Mouse (Mus musculus) liver, adult 2 months (tissue): ENCODE results near the gene Cadm1. TPM values are rescaled to one million over a fixed set of nuclear protein-coding genes. Genes with fewer than 3 reads are reported as not detected.

Experiments
- DNase-seq: peaks from one replicate; pipeline ENCODE4 v3.0.0-alpha.2; 2011; ENCODE audit warnings: low read depth, low spot score; ENCODE audit errors: extremely low read depth
- H3K27ac ChIP-seq: fragments of 200-500 bp; replicated peaks from 2 replicates; pipeline ENCODE4 v1.5.1; 2012; ENCODE audit warnings: low read depth, mild to moderate bottlenecking, control low read depth, inconsistent platforms, low read length; ENCODE audit not compliant: insufficient read depth
- H3K27me3 ChIP-seq: fragments of 200-500 bp; 2 replicates; pipeline ENCODE4 v1.6.1; 2012; ENCODE audit warnings: mild to moderate bottlenecking, moderate library complexity, low read length, inconsistent platforms; ENCODE audit not compliant: control insufficient read depth, insufficient read depth
- H3K36me3 ChIP-seq: fragments of 200-500 bp; 2 replicates; pipeline ENCODE4 v1.6.1; 2012; ENCODE audit warnings: low read length, inconsistent platforms; ENCODE audit not compliant: control insufficient read depth, insufficient read depth
- H3K4me1 ChIP-seq: fragments of 200-500 bp; 2 replicates; pipeline ENCODE4 v1.6.1; 2011; ENCODE audit warnings: low read length; ENCODE audit not compliant: control insufficient read depth, insufficient read depth
- H3K4me3 ChIP-seq: fragments of 200-500 bp; 2 replicates; pipeline ENCODE4 v1.5.1; 2011; ENCODE audit warnings: low read depth, mild to moderate bottlenecking, control low read depth, low read length, moderate library complexity; ENCODE audit not compliant: insufficient read depth
- H3K79me2 ChIP-seq: fragments of 200-500 bp; 2 replicates; pipeline ENCODE4 v1.6.1; 2012; ENCODE audit warnings: inconsistent platforms, mild to moderate bottlenecking, low read length, moderate library complexity; ENCODE audit not compliant: control insufficient read depth, insufficient read depth
- H3K9ac ChIP-seq: fragments of 200-500 bp; 2 replicates; pipeline ENCODE4 v1.6.1; 2012; ENCODE audit warnings: low read depth, mild to moderate bottlenecking, control low read depth, inconsistent platforms, low read length
- CTCF ChIP-seq: fragments of 200-500 bp; IDR thresholded peaks from 2 replicates; pipeline ENCODE4 v1.5.1; 2011; ENCODE audit warnings: low read depth, low read length, control low read depth
- POLR2A ChIP-seq: fragments of 200-500 bp; IDR thresholded peaks from 2 replicates; pipeline ENCODE4 v1.6.1; 2011; ENCODE audit warnings: low read length, control low read depth; ENCODE audit not compliant: insufficient read depth; ENCODE audit errors: extremely low read depth
- WGBS: fragments of 180-500 bp; shearing (Covaris S2); methylation state at CpG from one replicate; pipeline ENCODE4 v1.1.7; 2018; 5-methylcytosine and 5-hydroxymethylcytosine counted together
- polyA plus RNA-seq: library from polyadenylated mRNA; depleted of rRNA; stranded (reverse); fragments of >200 nt; gene quantifications from 2 replicates; pipeline ENCODE4 v1.2.3, GENCODE M21; 2012
- total RNA-seq: library from RNA; depleted of rRNA; stranded (reverse); fragments of >200 nt; gene quantifications from 2 replicates; pipeline ENCODE4 v1.2.3, GENCODE M21; 2014

Gene Cadm1
- total and polyA plus RNA-seq, 2 experiments: 12.5 to 21.4 TPM

DNA sequence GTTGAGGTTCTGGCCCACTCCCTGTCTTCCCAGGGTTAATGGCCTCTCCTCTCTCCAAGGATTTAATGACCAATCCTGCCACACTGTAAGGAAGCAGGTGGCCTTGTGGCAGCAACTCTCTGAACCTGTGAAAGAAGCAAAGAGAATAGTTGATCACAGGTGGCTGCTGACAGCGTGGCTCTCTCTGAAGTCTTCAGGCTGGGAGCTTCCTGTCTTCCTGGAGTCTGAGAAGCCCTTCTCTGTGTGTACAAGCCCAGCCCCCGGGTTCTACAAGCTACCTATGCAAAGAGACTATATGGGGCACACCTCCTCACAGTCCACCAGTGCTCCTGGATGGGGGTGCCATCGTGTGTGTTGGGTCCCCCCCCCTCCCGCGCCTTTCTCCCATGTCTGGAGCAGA is 339.7 kb downstream of the Cadm1 start:
- no peaks in the 10 kb centered on the region for H3K27me3 ChIP-seq
- no peaks in the 10 kb centered on the region for H3K36me3 ChIP-seq
- H3K79me2 ChIP-seq: no peaks in the 10 kb centered on the region
- no peak overlapping the region for H3K4me3 ChIP-seq
- H3K27ac ChIP-seq: no peak overlapping the region
- H3K4me1 ChIP-seq: no peaks in the 10 kb centered on the region
- H3K9ac ChIP-seq: no peak overlapping the region
- no peak for TF ChIP-seq CTCF
- no peak for TF ChIP-seq POLR2A
- WGBS: 79% methylated on average over 5 of the region's 5 CpGs
- no peak for DNase-seq

DNA sequence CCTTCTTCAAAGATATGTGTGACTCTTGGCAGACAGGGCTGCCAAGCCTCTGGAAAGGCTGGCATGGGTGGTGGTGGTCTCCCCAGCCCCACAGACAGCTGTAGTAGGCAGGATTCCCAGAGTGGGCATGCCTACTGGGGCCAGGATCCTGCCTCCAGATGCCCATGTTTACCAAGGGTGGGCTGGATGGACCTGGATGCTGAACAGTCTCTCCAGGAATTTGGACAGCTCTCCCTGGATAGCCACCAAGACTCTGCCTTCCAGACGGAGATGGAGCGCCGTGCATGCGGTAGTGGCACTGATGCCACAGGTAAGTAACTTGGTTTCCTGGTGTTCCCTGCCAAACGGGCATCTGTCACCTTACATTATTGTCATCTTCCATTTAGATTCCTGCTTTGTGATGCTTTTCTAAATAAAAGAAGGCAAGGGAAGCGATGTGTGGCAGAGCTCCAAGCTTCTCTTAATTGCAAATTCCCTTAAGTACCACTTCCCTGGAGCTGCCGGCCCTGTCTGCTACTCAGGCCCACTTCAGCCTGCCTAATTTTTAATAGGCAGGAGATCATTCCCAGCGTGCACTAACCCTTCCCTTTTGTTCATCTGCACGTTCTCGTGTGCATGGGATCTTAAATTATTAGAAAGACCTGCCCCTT is 346.7 kb downstream of the Cadm1 start:
- DNase-seq: no peak
- WGBS: 83% methylated on average over 10 of the region's 10 CpGs

DNA sequence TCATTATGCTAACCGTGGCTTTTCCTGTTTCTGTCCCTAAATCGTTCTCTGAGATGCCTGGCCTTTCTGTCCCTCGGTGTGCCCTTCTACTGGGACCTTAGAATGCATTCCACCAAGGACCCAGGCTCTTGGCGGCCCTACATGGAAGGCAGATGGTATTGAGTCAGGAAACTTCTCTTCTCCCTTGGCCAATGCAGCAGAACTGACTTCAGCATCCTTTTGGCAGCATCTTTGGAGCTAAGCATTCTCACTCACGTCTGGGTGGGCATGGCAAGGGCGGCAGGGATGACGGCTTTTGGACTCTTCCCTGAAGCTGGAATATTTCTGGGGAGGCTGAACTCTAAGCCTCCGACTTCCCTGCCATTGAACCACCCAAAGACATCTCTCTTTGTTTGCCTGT is 350.2 kb downstream of the Cadm1 start:
- DNase-seq: no peak
- no peaks in the 10 kb centered on the region for H3K36me3 ChIP-seq
- H3K27ac ChIP-seq: no peak overlapping the region
- H3K27me3 ChIP-seq: no peaks in the 10 kb centered on the region
- no peak for TF ChIP-seq CTCF
- TF ChIP-seq POLR2A: no peak
- no peaks in the 10 kb centered on the region for H3K79me2 ChIP-seq
- H3K4me1 ChIP-seq: no peaks in the 10 kb centered on the region
- H3K4me3 ChIP-seq: no peak overlapping the region
- WGBS: 81% methylated on average over 8 of the region's 8 CpGs
- H3K9ac ChIP-seq: no peak overlapping the region

More for the DNA sequence above, 346.7 kb downstream of the Cadm1 start:
- Histone ChIP-seq H3K27ac (no peak overlapping the region), H3K4me1 (no peaks in the 10 kb centered on the region), H3K9ac (no peak overlapping the region), H3K79me2 (no peaks in the 10 kb centered on the region), H3K36me3 (no peaks in the 10 kb centered on the region), H3K27me3 (no peaks in the 10 kb centered on the region), H3K4me3 (no peak overlapping the region)
- TF ChIP-seq POLR2A: no peak
- no peak for TF ChIP-seq CTCF

DNA sequence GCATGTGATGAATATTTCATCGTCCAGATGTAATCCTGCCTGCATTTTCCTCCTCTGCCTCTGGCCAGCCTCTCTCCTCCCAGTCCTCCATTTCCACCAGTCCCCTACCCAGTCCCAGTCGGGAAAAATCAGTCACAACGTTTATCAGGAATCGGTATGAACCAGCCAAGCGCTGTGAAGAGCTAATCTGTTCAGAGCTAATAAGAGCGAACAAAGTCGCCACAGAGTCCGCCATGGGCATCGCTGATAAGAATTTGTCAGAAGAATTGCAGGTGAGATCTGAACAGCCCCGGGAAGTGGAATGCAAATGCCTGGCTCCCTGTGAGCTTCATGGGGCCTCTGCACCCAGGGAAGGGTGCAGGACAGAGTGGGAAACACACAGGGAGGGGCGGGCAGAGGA is 352.4 kb downstream of the Cadm1 start:
- Histone ChIP-seq H3K9ac (no peak overlapping the region), H3K27me3 (no peaks in the 10 kb centered on the region), H3K36me3 (no peaks in the 10 kb centered on the region), H3K4me1 (no peaks in the 10 kb centered on the region), H3K4me3 (no peak overlapping the region), H3K27ac (no peak overlapping the region), H3K79me2 (no peaks in the 10 kb centered on the region)
- TF ChIP-seq POLR2A (no peak), CTCF (no peak)
- 59% methylated on average over 11 of the region's 11 CpGs for WGBS
- DNase-seq: no peak

DNA sequence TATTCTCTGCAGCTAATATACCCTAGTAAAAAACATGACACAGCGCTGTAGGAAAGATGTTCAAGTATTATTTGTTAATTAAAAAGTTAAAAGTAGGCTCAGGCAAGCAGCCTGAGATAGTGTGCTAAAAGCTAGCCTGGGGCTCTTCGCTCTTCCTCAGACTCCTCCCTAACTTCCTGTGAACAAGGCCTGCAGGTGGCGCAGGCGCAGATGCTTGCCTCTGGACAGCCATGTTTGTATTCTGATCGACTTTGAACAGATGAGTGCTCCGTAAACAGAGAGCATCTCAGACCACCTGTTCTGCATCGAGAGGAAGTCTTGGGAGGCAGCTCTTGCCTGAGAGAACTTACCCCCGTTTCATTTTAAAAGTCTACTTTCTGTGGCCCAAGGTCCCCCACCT is 361.7 kb downstream of the Cadm1 start:
- Histone ChIP-seq H3K9ac (no peak overlapping the region), H3K4me3 (no peak overlapping the region), H3K4me1 (no peaks in the 10 kb centered on the region), H3K36me3 (no peaks in the 10 kb centered on the region), H3K27ac (no peak overlapping the region), H3K27me3 (no peaks in the 10 kb centered on the region), H3K79me2 (no peaks in the 10 kb centered on the region)
- WGBS: 78% methylated on average over 8 of the region's 8 CpGs
- TF ChIP-seq CTCF (no peak), POLR2A (no peak)
- no peak for DNase-seq

DNA sequence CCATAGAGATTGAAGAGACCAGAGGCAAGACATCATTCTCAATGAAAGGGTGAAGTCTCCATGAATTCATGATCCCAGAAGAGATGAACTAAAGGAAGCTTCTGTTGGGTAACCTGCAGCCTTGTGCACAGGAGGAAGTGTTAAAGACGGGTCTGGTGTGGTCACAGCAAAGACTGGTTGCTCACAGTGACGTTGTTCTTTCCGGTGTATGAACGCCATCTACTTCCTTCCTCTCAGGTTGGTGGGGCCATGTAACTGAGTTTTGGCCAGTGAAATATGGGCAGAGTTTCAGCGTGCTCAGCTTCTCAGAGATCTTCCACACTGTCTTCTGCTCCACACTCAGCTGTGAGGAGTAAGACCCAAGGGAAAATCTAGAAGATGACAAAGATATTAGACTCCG is 363.0 kb downstream of the Cadm1 start:
- TF ChIP-seq CTCF (no peak), POLR2A (no peak)
- Histone ChIP-seq H3K4me3 (no peak overlapping the region), H3K79me2 (no peaks in the 10 kb centered on the region), H3K9ac (no peak overlapping the region), H3K4me1 (no peaks in the 10 kb centered on the region), H3K27ac (no peak overlapping the region), H3K36me3 (no peaks in the 10 kb centered on the region), H3K27me3 (no peaks in the 10 kb centered on the region)
- DNase-seq: no peak
- 85% methylated on average over 6 of the region's 6 CpGs for WGBS
